Mouse (Mus musculus) embryonic facial prominence, embryonic 13.5 days (tissue): ENCODE results near the gene Psmb2. TPM values are rescaled to one million over a fixed set of nuclear protein-coding genes. Genes with fewer than 3 reads are reported as not detected.

Experiments
- ATAC-seq: fragments of 200-750 bp; cut with Nextera tagmentation; 2 replicates; pipeline ENCODE4 v1.8.0; 2017; ENCODE audit warnings: low read depth; ENCODE audit not compliant: insufficient number of reproducible peaks, insufficient read depth, low FRiP score, low TSS enrichment
- H3K27ac ChIP-seq: fragments of 300-500 bp; sonication (generic); 2 replicates; pipeline ENCODE4 v1.5.1; 2015; ENCODE audit warnings: moderate library complexity, mild to moderate bottlenecking, inconsistent platforms
- H3K27me3 ChIP-seq: fragments of 300-500 bp; sonication (generic); 2 replicates; pipeline ENCODE4 v1.6.1; 2015; ENCODE audit warnings: mild to moderate bottlenecking, inconsistent platforms
- H3K36me3 ChIP-seq: fragments of 300-500 bp; sonication (generic); 2 replicates; pipeline ENCODE4 v1.6.1; 2015; ENCODE audit warnings: mild to moderate bottlenecking, inconsistent platforms
- H3K4me1 ChIP-seq: fragments of 300-500 bp; sonication (generic); 2 replicates; pipeline ENCODE4 v1.6.1; 2015; ENCODE audit warnings: inconsistent platforms
- H3K4me2 ChIP-seq: fragments of 300-500 bp; sonication (generic); 2 replicates; pipeline ENCODE4 v1.6.1; 2015; ENCODE audit warnings: moderate library complexity, mild to moderate bottlenecking, inconsistent platforms
- H3K4me3 ChIP-seq: fragments of 300-500 bp; sonication (generic); 2 replicates; pipeline ENCODE4 v1.5.1; 2015; ENCODE audit warnings: mild to moderate bottlenecking, inconsistent platforms
- H3K9ac ChIP-seq: fragments of 300-500 bp; sonication (generic); 2 replicates; pipeline ENCODE4 v1.6.1; 2015; ENCODE audit warnings: mild to moderate bottlenecking, inconsistent platforms
- H3K9me3 ChIP-seq: fragments of 300-500 bp; sonication (generic); 2 replicates; pipeline ENCODE4 v1.6.1; 2016; ENCODE audit warnings: inconsistent platforms
- WGBS: fragments of 180-500 bp; shearing (Covaris S2); methylation state at CpG from one replicate; pipeline ENCODE4 v1.1.7; 2015; ENCODE audit warnings: mixed read lengths; 5-methylcytosine and 5-hydroxymethylcytosine counted together
- polyA plus RNA-seq: library from polyadenylated mRNA; unstranded; fragments of >200 nt; fragmentation: Nextera tagmentation; extraction: Ambion mirVana; gene quantifications from 2 replicates; pipeline ENCODE4 v1.2.1, GENCODE M21; 2015

Psmb2 gene
- 477 and 482 TPM in 2 replicates for polyA plus RNA-seq

DNA sequence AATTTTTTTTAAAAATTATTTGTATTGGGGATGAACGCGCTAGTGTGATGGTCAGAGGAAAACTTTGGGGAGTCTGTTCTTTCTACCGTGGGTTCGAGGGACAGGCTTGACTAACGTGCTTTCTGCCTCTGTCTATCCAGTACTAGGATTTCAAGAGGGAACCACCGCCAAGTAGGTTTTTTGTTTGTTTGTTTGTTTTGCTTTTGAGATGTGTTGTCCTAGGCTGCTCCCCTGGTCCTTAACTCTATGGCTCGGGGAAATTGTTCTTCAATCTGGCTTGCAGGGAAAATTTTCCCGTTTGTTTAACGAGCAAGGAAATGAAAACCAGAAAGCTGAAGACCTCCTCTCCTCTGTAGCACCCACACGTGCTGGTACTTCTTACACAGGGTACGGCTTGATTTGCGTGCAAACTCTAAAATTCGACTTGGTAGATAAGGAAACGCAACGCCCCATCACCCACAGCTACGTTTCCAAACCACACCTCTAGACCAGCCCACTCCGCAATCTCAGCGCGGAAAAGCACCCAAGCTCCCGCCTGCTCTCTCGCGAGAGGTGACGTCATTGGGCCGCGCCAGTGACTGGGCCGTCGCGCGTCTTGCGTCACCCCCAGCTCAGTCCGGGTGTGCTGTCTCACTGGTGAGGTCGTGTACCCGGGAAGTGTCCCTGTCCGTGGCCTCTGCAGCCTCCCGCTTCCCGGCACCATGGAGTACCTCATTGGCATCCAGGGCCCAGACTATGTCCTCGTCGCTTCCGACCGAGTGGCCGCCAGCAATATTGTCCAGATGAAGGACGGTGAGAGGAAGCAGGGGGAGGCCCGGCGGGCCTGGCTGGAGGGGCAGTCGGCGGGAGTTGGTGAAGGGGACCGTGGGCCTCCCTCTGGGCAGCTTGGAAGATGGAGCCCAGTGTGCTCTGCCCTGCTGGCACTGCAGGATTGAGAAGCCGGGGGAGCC is at the start of gene Psmb2:
Gene Psmb2 (plus strand): TSS at position 577 of the 950 bp plus-strand sequence.
- H3K36me3 ChIP-seq, result no peaks in the 10 kb centered on the region
- H3K4me1 ChIP-seq, result peaks cover 13% of the 10 kb centered on the region
- H3K9me3 ChIP-seq, result no peaks in the 10 kb centered on the region
- peak within 1 kb of the TSS; percentile 100 for H3K9ac ChIP-seq
- peak within 1 kb of the TSS; percentile 85 for H3K27ac ChIP-seq
- peak within 1 kb of the TSS; percentile 94 for H3K4me2 ChIP-seq
- peak; percentile 93 for ATAC-seq
- 3% methylated on average over 48 of the region's 48 CpGs for WGBS
- H3K27me3 ChIP-seq, result no peaks in the 10 kb centered on the region
- peak within 1 kb of the TSS; percentile 100 for H3K4me3 ChIP-seq

GRCm38 (mm10) chr4:126631922-126632321 is 45.5 kb upstream of the Psmb2 start:
- Histone ChIP-seq H3K4me2 (no peak overlapping the region), H3K9ac (no peak overlapping the region), H3K4me3 (no peak overlapping the region), H3K27ac (no peak overlapping the region), H3K4me1 (peaks cover 8% of the 10 kb centered on the region; the same call in 1 of the 2 replicates), H3K36me3 (no peaks in the 10 kb centered on the region), H3K9me3 (no peaks in the 10 kb centered on the region), H3K27me3 (peaks cover 22% of the 10 kb centered on the region)
- 48% methylated on average over 2 of the region's 2 CpGs for WGBS
- no peak for ATAC-seq

DNA sequence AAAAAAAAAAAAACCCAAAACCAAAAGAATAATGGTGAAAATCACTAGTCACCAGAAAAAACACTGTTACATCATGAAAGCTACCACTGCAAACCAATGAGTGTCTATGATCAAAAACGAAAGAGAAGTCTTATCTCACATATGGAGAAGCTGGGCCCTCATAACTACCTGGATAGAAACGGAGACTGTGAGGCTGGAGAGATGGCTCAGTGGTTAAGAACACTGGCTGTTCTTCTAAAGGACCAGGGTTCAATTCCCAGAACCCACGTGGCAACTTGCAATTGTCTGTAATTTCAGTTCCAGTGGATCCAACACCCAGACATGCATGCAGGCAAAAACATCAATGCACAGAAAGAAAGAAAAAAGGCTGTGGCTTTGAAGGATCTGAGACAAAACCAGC is 44.8 kb upstream of the Psmb2 start:
- no peak overlapping the region for H3K4me2 ChIP-seq
- no peak overlapping the region for H3K9ac ChIP-seq
- H3K27ac ChIP-seq, result no peak overlapping the region
- 58% methylated on average over 3 of the region's 3 CpGs for WGBS
- H3K4me3 ChIP-seq, result no peak overlapping the region
- no peak for ATAC-seq
- H3K36me3 ChIP-seq, result no peaks in the 10 kb centered on the region
- H3K27me3 ChIP-seq, result peaks cover 23% of the 10 kb centered on the region
- 0 out of 2 replicates have a peak, but pooled peaks cover under 1% of the 10 kb centered on the region for H3K4me1 ChIP-seq
- no peaks in the 10 kb centered on the region for H3K9me3 ChIP-seq

DNA sequence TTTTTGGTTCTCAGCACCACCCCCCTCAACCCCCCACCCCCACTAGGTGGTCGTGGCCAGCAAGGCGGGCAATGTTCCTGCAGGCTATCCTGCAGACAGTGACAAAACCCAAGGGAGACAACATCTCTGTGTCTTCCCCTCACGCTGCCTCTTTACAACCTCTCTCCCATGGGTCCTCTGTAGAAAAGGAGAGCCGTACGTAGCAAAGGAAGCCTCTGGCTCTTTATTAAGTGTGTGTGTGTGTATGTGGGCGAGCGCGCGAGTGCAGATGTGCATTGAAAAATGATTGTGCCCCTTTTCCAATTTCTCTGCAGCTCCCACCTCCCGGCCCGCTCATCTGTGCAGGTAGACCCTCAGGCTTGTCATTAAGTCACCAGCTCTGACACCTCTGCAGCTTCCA is 41.1 kb upstream of the Psmb2 start:
- 0 out of 2 replicates have a peak overlapping the region, but pooled peaks have one; percentile 11 for H3K9ac ChIP-seq
- 0 out of 2 replicates have a peak overlapping the region, but pooled peaks have one; percentile 1 for H3K4me2 ChIP-seq
- WGBS, result 23% methylated on average over 11 of the region's 11 CpGs
- no peaks in the 10 kb centered on the region for H3K36me3 ChIP-seq
- H3K27ac ChIP-seq, result no peak overlapping the region
- H3K4me3 ChIP-seq, result no peak overlapping the region
- H3K27me3 ChIP-seq, result peaks cover 30% of the 10 kb centered on the region
- no peaks in the 10 kb centered on the region for H3K9me3 ChIP-seq
- ATAC-seq, result no peak
- no peaks in the 10 kb centered on the region for H3K4me1 ChIP-seq

DNA sequence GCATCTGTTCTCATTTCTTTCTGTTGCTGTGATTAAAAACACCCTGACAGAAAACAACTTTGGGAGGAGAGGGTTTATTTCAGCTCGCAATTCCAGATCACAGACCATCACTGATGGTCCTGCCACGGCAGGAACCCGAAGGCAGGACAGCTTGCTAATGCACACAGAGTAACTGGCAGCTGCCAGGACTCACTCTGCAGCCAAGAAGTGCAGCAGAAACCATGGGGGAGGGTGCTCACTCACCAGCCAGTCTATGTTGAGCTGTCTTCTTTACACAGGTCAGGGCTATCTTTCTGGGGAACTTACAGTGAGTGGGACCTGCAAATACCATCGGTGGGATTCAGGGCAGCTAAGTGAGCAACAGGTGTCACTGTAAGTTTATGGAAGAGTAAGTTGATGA is 40.0 kb upstream of the Psmb2 start:
- WGBS, result 58% methylated on average over 4 of the region's 4 CpGs
- Histone ChIP-seq H3K4me3 (no peak overlapping the region), H3K36me3 (no peaks in the 10 kb centered on the region)

GRCm38 (mm10) chr4:126639339-126639738 is 38.1 kb upstream of the Psmb2 start:
- no peak for ATAC-seq
- Histone ChIP-seq H3K9ac (no peak overlapping the region), H3K4me3 (no peak overlapping the region), H3K36me3 (no peaks in the 10 kb centered on the region), H3K9me3 (no peaks in the 10 kb centered on the region), H3K4me2 (no peak overlapping the region), H3K27me3 (peaks cover 30% of the 10 kb centered on the region), H3K4me1 (no peaks in the 10 kb centered on the region), H3K27ac (no peak overlapping the region)
- 62% methylated on average over 7 of the region's 7 CpGs for WGBS

More for the DNA sequence above, 40.0 kb upstream of the Psmb2 start:
- no peak overlapping the region for H3K4me2 ChIP-seq
- peaks cover 30% of the 10 kb centered on the region for H3K27me3 ChIP-seq
- no peak for ATAC-seq
- no peaks in the 10 kb centered on the region for H3K4me1 ChIP-seq
- H3K9ac ChIP-seq, result no peak overlapping the region
- H3K27ac ChIP-seq, result no peak overlapping the region
- no peaks in the 10 kb centered on the region for H3K9me3 ChIP-seq

DNA sequence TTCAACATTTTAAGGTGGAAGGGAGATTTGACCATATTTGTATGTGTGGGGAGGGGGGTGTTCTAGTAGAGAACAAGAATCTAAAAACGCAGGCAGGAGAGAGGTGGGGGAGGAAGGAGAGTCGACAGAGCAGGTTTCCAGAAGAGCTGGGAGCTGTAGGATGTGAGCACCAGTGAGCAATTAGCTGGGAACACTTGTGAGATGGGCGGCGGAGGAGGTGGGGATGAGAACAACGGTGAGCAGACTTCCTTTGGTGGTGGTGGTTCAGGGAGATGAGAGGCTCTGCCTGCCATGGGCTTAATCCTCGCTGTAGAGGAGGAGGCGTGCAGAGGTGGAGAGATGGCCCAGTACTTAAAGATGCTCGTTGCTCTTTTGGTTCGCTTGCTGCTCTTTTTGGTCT is 35.5 kb upstream of the Psmb2 start:
- WGBS, result 40% methylated on average over 9 of the region's 9 CpGs

DNA sequence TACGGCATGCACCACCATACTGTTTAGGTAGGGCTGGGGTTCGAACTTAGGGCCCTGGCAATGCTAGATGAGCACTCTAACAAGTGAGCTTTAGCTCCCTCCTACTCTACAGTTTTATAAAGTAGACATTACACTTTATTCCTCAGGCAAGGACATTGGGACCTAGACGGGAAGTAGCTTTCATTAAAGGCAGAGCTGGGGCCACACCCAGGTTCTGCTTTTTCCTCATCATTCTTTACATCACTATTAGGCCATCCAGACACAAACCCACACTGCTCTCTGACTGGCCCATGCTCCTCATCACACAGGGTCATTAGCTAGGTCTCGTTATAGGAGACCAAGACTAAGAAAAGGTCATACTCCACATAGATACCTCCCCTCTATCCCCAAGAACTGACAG is 33.6 kb upstream of the Psmb2 start:
- Histone ChIP-seq H3K27ac (no peak overlapping the region), H3K4me3 (no peak overlapping the region), H3K9ac (no peak overlapping the region), H3K27me3 (peaks cover 15% of the 10 kb centered on the region), H3K36me3 (no peaks in the 10 kb centered on the region), H3K4me2 (no peak overlapping the region), H3K4me1 (no peaks in the 10 kb centered on the region), H3K9me3 (no peaks in the 10 kb centered on the region)
- WGBS, result 59% methylated on average over 4 of the region's 4 CpGs
- ATAC-seq, result no peak

More for the DNA sequence above, 35.5 kb upstream of the Psmb2 start:
- Histone ChIP-seq H3K27me3 (peaks cover 9% of the 10 kb centered on the region), H3K4me2 (no peak overlapping the region), H3K36me3 (no peaks in the 10 kb centered on the region), H3K4me3 (no peak overlapping the region), H3K4me1 (no peaks in the 10 kb centered on the region), H3K27ac (no peak overlapping the region), H3K9ac (no peak overlapping the region), H3K9me3 (no peaks in the 10 kb centered on the region)
- no peak for ATAC-seq

GRCm38 (mm10) chr4:126644333-126644963 is 33.0 kb upstream of the Psmb2 start:
- Histone ChIP-seq H3K4me1 (no peaks in the 10 kb centered on the region), H3K4me2 (no peak overlapping the region), H3K27ac (no peak overlapping the region), H3K4me3 (no peak overlapping the region), H3K9ac (no peak overlapping the region), H3K9me3 (no peaks in the 10 kb centered on the region), H3K27me3 (peaks cover 12% of the 10 kb centered on the region), H3K36me3 (no peaks in the 10 kb centered on the region)
- ATAC-seq, result no peak
- WGBS, result 76% methylated on average over 10 of the region's 10 CpGs

DNA sequence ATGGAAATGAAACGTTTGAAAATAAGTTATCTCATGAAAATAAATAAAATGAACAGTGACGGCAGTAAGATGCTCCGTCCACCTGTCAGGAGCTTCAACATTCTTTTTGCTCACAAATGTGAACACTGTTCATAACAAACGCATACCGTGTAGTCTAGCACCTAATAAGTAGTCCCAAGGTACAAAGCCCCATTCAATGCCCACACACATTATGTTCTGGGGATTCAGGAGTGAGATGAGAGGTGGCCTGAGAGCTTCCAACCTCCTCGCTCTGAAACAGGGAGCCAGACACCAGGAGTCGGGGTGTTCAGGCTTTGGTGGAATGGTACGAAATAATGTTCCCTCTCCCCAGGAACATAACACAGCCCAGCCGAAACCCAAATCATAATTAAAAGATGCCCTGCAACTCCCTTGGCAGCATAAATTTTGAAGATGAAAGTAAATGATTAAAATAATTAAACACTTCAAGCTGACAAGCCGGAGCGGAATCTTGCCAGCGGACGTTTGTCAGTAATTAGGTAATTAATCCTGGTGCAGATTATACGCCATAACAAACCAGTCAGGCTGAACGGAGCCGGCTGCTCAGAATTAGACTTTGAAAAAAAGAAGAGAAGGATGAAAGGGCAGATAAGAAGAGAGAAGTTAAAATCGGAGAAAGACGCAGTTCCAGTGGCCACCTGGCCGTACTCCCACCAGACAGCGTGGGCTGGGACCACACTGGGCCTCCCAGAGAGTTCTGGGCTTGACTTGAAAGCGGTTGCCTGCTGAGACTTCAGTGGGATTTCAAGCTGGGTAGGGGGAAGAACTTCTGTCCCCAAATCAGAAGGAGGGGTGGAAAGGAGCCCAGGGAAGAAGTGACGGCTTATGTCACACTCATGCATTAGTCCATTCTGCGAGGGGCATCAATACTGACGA is 29.2 kb upstream of the Psmb2 start:
- no peaks in the 10 kb centered on the region for H3K9me3 ChIP-seq
- H3K4me2 ChIP-seq, result no peak overlapping the region
- H3K4me3 ChIP-seq, result no peak overlapping the region
- no peak overlapping the region for H3K27ac ChIP-seq
- 31% methylated on average over 24 of the region's 24 CpGs for WGBS
- peaks cover 11% of the 10 kb centered on the region for H3K27me3 ChIP-seq
- no peak overlapping the region for H3K9ac ChIP-seq
- no peak for ATAC-seq
- H3K4me1 ChIP-seq, result no peaks in the 10 kb centered on the region
- H3K36me3 ChIP-seq, result no peaks in the 10 kb centered on the region

DNA sequence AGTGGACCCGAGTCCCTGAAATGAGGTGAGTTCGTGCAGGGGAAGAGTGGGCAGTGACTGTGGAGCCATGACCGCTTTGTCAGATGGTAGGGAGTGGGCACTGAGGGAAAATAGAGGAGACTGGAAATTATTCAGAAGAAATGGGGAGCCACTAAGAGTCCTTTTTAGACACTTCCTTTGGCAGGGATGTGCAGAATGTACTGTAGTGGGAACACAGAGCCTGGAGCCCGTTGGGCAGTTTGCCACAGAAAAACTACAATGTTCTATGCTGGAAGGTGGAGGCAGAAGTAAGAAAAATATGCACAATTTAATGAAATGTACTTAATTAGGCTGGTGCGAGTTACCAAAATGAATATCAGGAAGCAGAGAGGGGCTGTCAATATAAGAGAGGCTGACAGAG is 24.3 kb upstream of the Psmb2 start:
- H3K4me1 ChIP-seq, result no peaks in the 10 kb centered on the region
- no peak for ATAC-seq
- no peaks in the 10 kb centered on the region for H3K36me3 ChIP-seq
- peaks cover 8% of the 10 kb centered on the region for H3K27me3 ChIP-seq
- no peak overlapping the region for H3K27ac ChIP-seq
- H3K9me3 ChIP-seq, result no peaks in the 10 kb centered on the region
- 79% methylated on average over 5 of the region's 5 CpGs for WGBS
- no peak overlapping the region for H3K9ac ChIP-seq
- H3K4me3 ChIP-seq, result no peak overlapping the region
- H3K4me2 ChIP-seq, result no peak overlapping the region
